Mouse (Mus musculus) megakaryocyte progenitor cell, adult 5-6 weeks (primary cell): ENCODE measurements around the gene Exoc3l2. TPM values are rescaled to one million over a fixed set of nuclear protein-coding genes. Genes with fewer than 3 reads are reported as not detected.

ENCODE experiments used
- ATAC-seq: replicated peaks from 2 replicates; pipeline ENCODE4 v1.8.0; 2016; ENCODE audit warnings: mild to moderate bottlenecking, moderate TSS enrichment, inconsistent platforms; ENCODE audit not compliant: poor library complexity
- total RNA-seq, 2 experiments: library from RNA; stranded (forward) in 1 of 2; stranded (reverse) in 1 of 2; fragments of 157-497, 149-512 nt in 1 of 2; fragments of 200-1000 nt in 1 of 2; gene quantifications; 2 replicates each; pipeline versions ENCODE4 v1.2.3 to v1.2.4; 2015 to 2017

The Exoc3l2 gene
- total RNA-seq, 2 experiments from 2014 or later, result 0.57 to 0.62 TPM

- no peak for ATAC-seq
Measured at GRCm38 (mm10) chr7:19455819-19456495, 7.2 kb upstream of the Exoc3l2 start.

- ATAC-seq, result no peak
Measured at GRCm38 (mm10) chr7:19456628-19457027, 6.5 kb upstream of the Exoc3l2 start.

- ATAC-seq, result peak; percentile 3; the same call in 1 of the 2 replicates
Measured at GRCm38 (mm10) chr7:19457414-19458071, 5.6 kb upstream of the Exoc3l2 start.

- ATAC-seq, result peak; percentile 41; the same call in 1 of the 2 replicates
Measured at GRCm38 (mm10) chr7:19458072-19458486, 5.1 kb upstream of the Exoc3l2 start.

- ATAC-seq, result peak; percentile 65
Measured at GRCm38 (mm10) chr7:19458591-19459111, 4.5 kb upstream of the Exoc3l2 start, which contains the start of gene Mark4. TSS of gene Mark4 (minus strand) at chr7:19458821.

GRCm38 (mm10) chr7:19459144-19459870 is 3.8 kb upstream of the Exoc3l2 start:
- no peak for ATAC-seq

GRCm38 (mm10) chr7:19460500-19460899 is 2.6 kb upstream of the Exoc3l2 start:
- ATAC-seq, result no peak

- peak; percentile 63 for ATAC-seq
Measured at GRCm38 (mm10) chr7:19461488-19461887, 1.6 kb upstream of the Exoc3l2 start.

GRCm38 (mm10) chr7:19462443-19462842 is 688 bp upstream of the Exoc3l2 start:
- ATAC-seq, result no peak

GRCm38 (mm10) chr7:19464367-19465307 is 1.5 kb downstream of the Exoc3l2 start:
- no peak for ATAC-seq

GRCm38 (mm10) chr7:19466602-19467145 is 3.5 kb downstream of the Exoc3l2 start:
- ATAC-seq, result no peak

- peak; percentile 32 for ATAC-seq
Measured at GRCm38 (mm10) chr7:19467638-19468037, 4.5 kb downstream of the Exoc3l2 start.

GRCm38 (mm10) chr7:19468279-19468678 is 5.1 kb downstream of the Exoc3l2 start:
- peak; percentile 64 for ATAC-seq

GRCm38 (mm10) chr7:19469404-19469803 is 6.3 kb downstream of the Exoc3l2 start:
- no peak for ATAC-seq

- ATAC-seq, result no peak
Measured at GRCm38 (mm10) chr7:19470308-19470707, 7.2 kb downstream of the Exoc3l2 start.

- peak; percentile 54 for ATAC-seq
Measured at GRCm38 (mm10) chr7:19472403-19472802, 9.3 kb downstream of the Exoc3l2 start.

GRCm38 (mm10) chr7:19473875-19474443 is 10.8 kb downstream of the Exoc3l2 start:
- ATAC-seq, result peak; percentile 68

GRCm38 (mm10) chr7:19477084-19477483 is 14.0 kb downstream of the Exoc3l2 start:
- peak; percentile 32; the same call in 1 of the 2 replicates for ATAC-seq

- no peak for ATAC-seq
Measured at GRCm38 (mm10) chr7:19477624-19478384, 14.7 kb downstream of the Exoc3l2 start.
